Mouse (Mus musculus) spleen, embryonic (tissue): Measurements from ENCODE around the gene AC124108.1.

Source experiments
- CTCF ChIA-PET: fragments of 350-600 bp; sonication (Branson Sonifier 250); formaldehyde crosslinking; loops from one replicate; lab custom pipeline; 2022; lab: Charles Lee

The AC124108.1 gene

GRCm38 (mm10) chr1:132237585-132238159 lies 46.4 kb downstream of the AC124108.1 start:
- CTCF ChIA-PET, result interaction anchor here (0.8 kb wide), 1 partner anchor 522 kb away, joined by 3 read pairs; no protein-coding TSS in a partner anchor

GRCm38 (mm10) chr1:132245010-132245409 lies 53.8 kb downstream of the AC124108.1 start:
- CTCF ChIA-PET, result no interaction called here

- CTCF ChIA-PET, result no interaction called here
Observed at GRCm38 (mm10) chr1:132246137-132246536, 54.9 kb downstream of the AC124108.1 start.

- CTCF ChIA-PET, result no interaction called here
Observed at GRCm38 (mm10) chr1:132246641-132247040, 55.4 kb downstream of the AC124108.1 start.

GRCm38 (mm10) chr1:132254467-132254866 lies 63.2 kb downstream of the AC124108.1 start:
- CTCF ChIA-PET, result interaction anchor here (0.6 to 0.7 kb wide), 4 partner anchors 76 to 815 kb away, joined by 3 to 4 read pairs (median 3); no protein-coding TSS in a partner anchor
